Mouse (Mus musculus): ENCODE results near the gene Ttc27. TPM values are rescaled to one million over a fixed set of nuclear protein-coding genes. Genes with fewer than 3 reads are reported as not detected.

Gene Ttc27
- total and polyA plus RNA-seq, 2 experiments from 2014 or later: 8.5 to 16.2 TPM

DNA sequence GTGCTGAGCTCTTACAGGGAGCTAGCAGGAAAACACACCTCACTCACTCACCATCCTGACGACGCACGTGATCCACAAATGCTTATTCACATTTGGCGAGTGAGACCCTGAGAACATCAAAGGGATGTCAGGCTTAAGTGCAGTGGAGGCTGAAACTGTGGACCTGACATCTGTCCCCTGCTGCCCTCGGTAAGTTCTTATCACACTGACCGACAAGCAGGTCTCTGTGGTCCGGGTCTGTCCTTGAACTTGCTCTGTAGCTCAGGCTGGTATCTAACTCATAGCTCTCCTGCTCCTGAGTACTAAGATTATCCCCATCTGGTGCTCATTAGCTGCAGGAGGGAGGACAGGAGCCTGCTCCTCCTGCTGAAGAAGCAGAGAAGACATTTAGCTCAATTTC is 162.2 kb downstream of the Ttc27 start:
- TF ChIP-seq CTCF (IDR thresholded peaks at IDR 0.05; ENCODE audit: low read depth) (no peak), EP300 (IDR thresholded peaks at IDR 0.05; ENCODE audit: low read depth) (no peak)
- DNase-seq (ENCODE audit: low spot score) (no peak), ATAC-seq (ENCODE audit: insufficient read depth, low read depth) (no peak)
- no peak overlapping the region for H3K4me3 ChIP-seq (ENCODE audit: low read depth, low read length)
- H3K4me1 ChIP-seq (ENCODE audit: control insufficient read depth, insufficient read depth): peaks cover 24% of the 10 kb centered on the region
- no peak overlapping the region for H3K4me2 ChIP-seq (ENCODE audit: low read depth, low read length)
- no peak overlapping the region for H3K9ac ChIP-seq (replicated peaks; ENCODE audit: low read depth, low read length)
- H3K27ac ChIP-seq (ENCODE audit: low read depth): peak overlapping the region; percentile 75
- WGBS: 37% methylated on average over 7 of the region's 7 CpGs
- H3K9me3 ChIP-seq (replicated peaks; ENCODE audit: control insufficient read depth, low read length): no peaks in the 10 kb centered on the region
- H3K27me3 ChIP-seq (ENCODE audit: control insufficient read depth, insufficient read depth, low read length): no peaks in the 10 kb centered on the region
- no peaks in the 10 kb centered on the region for H3K36me3 ChIP-seq (replicated peaks; ENCODE audit: control insufficient read depth, insufficient read depth, low read length)

DNA sequence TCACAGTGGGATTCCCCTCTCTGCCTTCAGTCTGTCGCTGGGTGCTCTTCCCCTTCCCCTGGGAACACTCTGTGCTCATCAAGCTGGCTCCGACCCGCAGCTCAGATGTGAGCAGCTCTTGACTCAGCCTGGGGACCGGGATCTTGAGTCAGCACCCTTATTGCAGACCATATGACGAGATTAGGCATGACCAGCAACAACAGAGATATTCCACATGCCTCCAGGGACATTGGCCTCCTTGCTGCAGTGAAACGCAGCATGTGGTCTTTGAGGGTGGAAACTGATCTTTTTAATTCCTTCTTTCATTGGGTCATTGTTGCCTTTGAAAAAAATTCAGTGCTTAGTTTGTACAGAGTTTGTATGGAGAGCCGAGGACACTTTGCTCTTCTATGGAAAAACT is 169.5 kb downstream of the Ttc27 start:
- TF ChIP-seq CTCF (IDR thresholded peaks at IDR 0.05; ENCODE audit: low read depth): no peak
- no peak for TF ChIP-seq EP300 (IDR thresholded peaks at IDR 0.05; ENCODE audit: low read depth)
- H3K4me3 ChIP-seq (ENCODE audit: low read depth, low read length): no peak overlapping the region
- no peaks in the 10 kb centered on the region for H3K27me3 ChIP-seq (ENCODE audit: control insufficient read depth, insufficient read depth, low read length)
- no peaks in the 10 kb centered on the region for H3K36me3 ChIP-seq (replicated peaks; ENCODE audit: control insufficient read depth, insufficient read depth, low read length)
- H3K9me3 ChIP-seq (replicated peaks; ENCODE audit: control insufficient read depth, low read length): no peaks in the 10 kb centered on the region
- no peak overlapping the region for H3K27ac ChIP-seq (ENCODE audit: low read depth)
- no peaks in the 10 kb centered on the region for H3K4me1 ChIP-seq (ENCODE audit: control insufficient read depth, insufficient read depth)
- H3K4me2 ChIP-seq (ENCODE audit: low read depth, low read length): no peak overlapping the region
- DNase-seq (ENCODE audit: low spot score) (no peak), ATAC-seq (ENCODE audit: insufficient read depth, low read depth) (no peak)
- 63% methylated on average over 7 of the region's 7 CpGs for WGBS
- no peak overlapping the region for H3K9ac ChIP-seq (replicated peaks; ENCODE audit: low read depth, low read length)

DNA sequence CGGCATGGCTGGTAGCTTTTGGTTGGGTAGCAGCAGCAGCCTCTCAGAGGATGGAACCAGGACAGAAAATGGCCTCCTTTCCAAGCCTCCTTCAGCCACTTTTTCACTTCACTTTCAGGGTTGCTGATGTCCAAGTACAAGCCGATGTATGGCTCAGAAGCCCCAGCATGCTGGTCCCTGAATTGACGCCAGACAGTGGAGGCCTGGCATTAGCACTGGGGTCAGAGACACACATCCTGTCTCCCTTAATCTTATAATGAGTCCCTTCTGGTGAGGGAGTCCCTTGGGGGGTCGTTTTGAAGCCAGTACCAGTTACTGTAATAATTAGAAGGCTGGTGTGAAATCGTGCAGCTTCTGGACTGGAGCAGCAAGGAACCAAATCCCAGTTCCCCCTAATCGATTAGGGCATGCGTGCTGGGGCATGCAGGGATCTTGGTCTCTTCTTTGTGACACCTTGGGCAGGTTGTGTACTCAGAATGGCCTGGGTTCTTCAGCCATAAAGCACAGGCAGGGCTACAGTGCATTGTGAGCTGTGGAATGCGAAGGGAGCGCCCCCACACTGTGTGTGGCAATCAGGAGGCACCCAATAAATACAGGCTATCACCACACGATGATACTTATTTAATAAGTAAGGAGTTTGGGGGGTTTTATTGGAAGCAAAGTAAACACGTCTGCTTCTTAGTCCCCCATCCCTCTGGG is 171.5 kb downstream of the Ttc27 start:
- no peaks in the 10 kb centered on the region for H3K9me3 ChIP-seq (replicated peaks; ENCODE audit: control insufficient read depth, low read length)
- H3K4me3 ChIP-seq (ENCODE audit: low read depth, low read length): no peak overlapping the region
- H3K4me1 ChIP-seq (ENCODE audit: control insufficient read depth, insufficient read depth): no peaks in the 10 kb centered on the region
- no peak for ATAC-seq (ENCODE audit: insufficient read depth, low read depth)
- H3K27ac ChIP-seq (ENCODE audit: low read depth): no peak overlapping the region
- DNase-seq (ENCODE audit: low spot score): no peak
- no peaks in the 10 kb centered on the region for H3K36me3 ChIP-seq (replicated peaks; ENCODE audit: control insufficient read depth, insufficient read depth, low read length)
- H3K4me2 ChIP-seq (ENCODE audit: low read depth, low read length): no peak overlapping the region
- 77% methylated on average over 11 of the region's 11 CpGs for WGBS
- H3K9ac ChIP-seq (replicated peaks; ENCODE audit: low read depth, low read length): no peak overlapping the region
- TF ChIP-seq EP300 (IDR thresholded peaks at IDR 0.05; ENCODE audit: low read depth): no peak
- TF ChIP-seq CTCF (IDR thresholded peaks at IDR 0.05; ENCODE audit: low read depth): no peak
- no peaks in the 10 kb centered on the region for H3K27me3 ChIP-seq (ENCODE audit: control insufficient read depth, insufficient read depth, low read length)

DNA sequence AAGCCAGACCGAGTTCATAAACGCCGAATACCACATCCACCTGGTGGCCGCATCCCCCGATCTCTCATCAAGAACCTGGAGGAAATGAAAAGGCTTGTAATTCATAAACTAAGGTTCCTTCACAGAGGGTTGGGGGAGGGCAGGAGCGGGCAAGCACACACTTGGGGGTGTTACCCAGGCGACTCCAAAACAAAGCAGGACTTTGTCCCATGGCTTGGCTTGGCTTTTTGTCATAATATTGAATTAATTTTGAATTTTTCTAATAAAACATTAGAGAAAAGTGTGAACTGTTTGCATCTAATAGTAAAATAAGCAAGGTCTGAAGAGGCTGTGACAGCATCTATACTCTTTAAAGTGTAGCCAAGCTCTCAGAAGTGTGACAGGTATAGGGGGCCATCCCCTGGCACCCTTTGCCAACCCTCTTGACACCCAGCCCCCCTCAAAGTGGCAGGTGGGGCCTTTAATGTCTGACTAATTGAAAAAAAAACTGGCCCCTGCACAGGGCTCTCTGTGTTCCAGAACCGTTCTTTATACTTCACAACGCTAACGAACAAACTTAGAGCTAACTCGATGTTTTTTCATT is 172.1 kb downstream of the Ttc27 start:
- TF ChIP-seq EP300 (IDR thresholded peaks at IDR 0.05; ENCODE audit: low read depth): no peak
- ATAC-seq (ENCODE audit: insufficient read depth, low read depth): no peak

DNA sequence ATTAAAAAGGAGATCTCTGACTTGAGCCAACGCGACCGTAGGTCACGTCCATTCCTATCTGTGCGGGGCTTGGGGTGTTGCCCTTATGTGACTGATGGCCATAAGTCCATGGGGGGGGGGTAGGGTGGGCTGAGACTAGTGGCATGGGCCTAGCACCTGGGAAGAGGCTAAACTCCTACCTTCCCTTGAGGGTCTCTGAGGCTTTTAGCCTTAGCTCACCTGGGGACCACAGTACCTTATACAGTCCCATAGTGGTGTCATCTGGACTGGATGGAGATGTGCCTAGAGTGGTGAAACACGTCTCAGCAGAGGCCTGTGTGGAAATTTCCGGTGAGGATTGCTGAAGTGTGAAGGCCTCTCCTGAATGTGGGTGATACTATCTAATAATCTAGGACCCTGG is 184.9 kb downstream of the Ttc27 start:
- TF ChIP-seq CTCF (IDR thresholded peaks at IDR 0.05; ENCODE audit: low read depth): no peak
- no peak for TF ChIP-seq EP300 (IDR thresholded peaks at IDR 0.05; ENCODE audit: low read depth)
- DNase-seq (ENCODE audit: low spot score) (no peak), ATAC-seq (ENCODE audit: insufficient read depth, low read depth) (no peak)
- no peaks in the 10 kb centered on the region for H3K36me3 ChIP-seq (replicated peaks; ENCODE audit: control insufficient read depth, insufficient read depth, low read length)
- H3K4me1 ChIP-seq (ENCODE audit: control insufficient read depth, insufficient read depth): peaks cover 5% of the 10 kb centered on the region
- no peaks in the 10 kb centered on the region for H3K27me3 ChIP-seq (ENCODE audit: control insufficient read depth, insufficient read depth, low read length)
- 95% methylated on average over 7 of the region's 7 CpGs for WGBS
- H3K9ac ChIP-seq (replicated peaks; ENCODE audit: low read depth, low read length): no peak overlapping the region
- no peak overlapping the region for H3K4me3 ChIP-seq (ENCODE audit: low read depth, low read length)
- H3K27ac ChIP-seq (ENCODE audit: low read depth): no peak overlapping the region
- H3K4me2 ChIP-seq (ENCODE audit: low read depth, low read length): no peak overlapping the region
- H3K9me3 ChIP-seq (replicated peaks; ENCODE audit: control insufficient read depth, low read length): no peaks in the 10 kb centered on the region

More for the DNA sequence above, 172.1 kb downstream of the Ttc27 start:
- H3K4me3 ChIP-seq (ENCODE audit: low read depth, low read length): no peak overlapping the region
- no peak overlapping the region for H3K9ac ChIP-seq (replicated peaks; ENCODE audit: low read depth, low read length)
- no peaks in the 10 kb centered on the region for H3K9me3 ChIP-seq (replicated peaks; ENCODE audit: control insufficient read depth, low read length)
- WGBS: 89% methylated on average over 11 of the region's 11 CpGs
- H3K27me3 ChIP-seq (ENCODE audit: control insufficient read depth, insufficient read depth, low read length): no peaks in the 10 kb centered on the region
- no peak overlapping the region for H3K4me2 ChIP-seq (ENCODE audit: low read depth, low read length)
- no peak for DNase-seq (ENCODE audit: low spot score)
- H3K27ac ChIP-seq (ENCODE audit: low read depth): no peak overlapping the region
- H3K36me3 ChIP-seq (replicated peaks; ENCODE audit: control insufficient read depth, insufficient read depth, low read length): no peaks in the 10 kb centered on the region
- no peaks in the 10 kb centered on the region for H3K4me1 ChIP-seq (ENCODE audit: control insufficient read depth, insufficient read depth)
